ENCODE assay signal across 1 mouse cellular context in the genomic region with DNA sequence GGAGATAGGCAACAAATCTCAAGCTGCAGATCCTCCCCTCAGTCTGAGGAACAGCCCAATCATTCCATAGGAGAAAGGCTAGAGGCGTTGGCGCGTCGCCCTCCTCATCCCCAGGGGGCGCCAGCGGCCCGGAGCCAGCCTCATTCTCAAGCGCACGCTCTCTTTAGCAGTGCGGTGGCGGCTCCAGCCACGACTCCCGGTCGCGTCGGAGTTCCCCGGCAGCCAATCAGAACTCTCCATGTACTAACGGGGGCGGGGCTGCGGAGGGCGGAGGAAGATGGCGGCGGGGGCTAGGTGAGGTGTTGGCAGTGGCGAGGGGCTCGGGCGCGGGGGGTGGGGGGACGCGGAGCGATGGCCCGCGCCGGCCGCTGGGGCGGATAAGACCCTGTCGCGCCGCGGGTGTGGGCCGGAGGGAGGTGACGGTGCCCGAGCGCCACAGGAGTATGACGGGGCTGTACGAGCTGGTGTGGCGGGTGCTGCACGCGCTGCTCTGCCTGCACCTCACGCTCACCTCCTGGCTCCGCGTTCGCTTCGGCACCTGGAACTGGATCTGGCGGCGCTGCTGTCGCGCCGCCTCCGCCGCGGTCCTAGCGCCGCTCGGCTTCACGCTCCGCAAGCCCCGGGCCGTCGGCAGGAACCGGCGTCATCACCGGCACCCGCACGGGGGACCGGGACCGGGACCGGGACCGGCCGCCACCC.
A peak's percentile ranks its signal among the peaks of the same experiment; 100 is the strongest.
TF ChIP-seq lines count a peak whose summit lies in the region.

Gene Nus1, plus strand, starts transcription at position 249 of the 699 bp plus-strand sequence.

TF ChIP-seq in MEL, 35 proteins besides CTCF, POLR2A, EP300 and RAD21 (continued from another document):
- TF ChIP-seq BHLHE40 (IDR thresholded peaks at IDR 0.05; ENCODE audit: borderline replicate concordance, low read depth, low read length) (no peak), MYB (IDR thresholded peaks at IDR 0.05; ENCODE audit: low read depth, low read length) (no peak), USF2 (IDR thresholded peaks at IDR 0.05; ENCODE audit: borderline replicate concordance in 1 of 2, insufficient read depth in 1 of 2, low read depth in 1 of 2, low read length in 2 of 2) (no peak), SMC3 (IDR thresholded peaks at IDR 0.05; ENCODE audit: low read depth, low read length) (peak; percentile 37), NRF1 (IDR thresholded peaks at IDR 0.05; ENCODE audit: insufficient read depth, low read depth, low read length, poor library complexity, severe bottlenecking) (no peak)
